In the genomic region with DNA sequence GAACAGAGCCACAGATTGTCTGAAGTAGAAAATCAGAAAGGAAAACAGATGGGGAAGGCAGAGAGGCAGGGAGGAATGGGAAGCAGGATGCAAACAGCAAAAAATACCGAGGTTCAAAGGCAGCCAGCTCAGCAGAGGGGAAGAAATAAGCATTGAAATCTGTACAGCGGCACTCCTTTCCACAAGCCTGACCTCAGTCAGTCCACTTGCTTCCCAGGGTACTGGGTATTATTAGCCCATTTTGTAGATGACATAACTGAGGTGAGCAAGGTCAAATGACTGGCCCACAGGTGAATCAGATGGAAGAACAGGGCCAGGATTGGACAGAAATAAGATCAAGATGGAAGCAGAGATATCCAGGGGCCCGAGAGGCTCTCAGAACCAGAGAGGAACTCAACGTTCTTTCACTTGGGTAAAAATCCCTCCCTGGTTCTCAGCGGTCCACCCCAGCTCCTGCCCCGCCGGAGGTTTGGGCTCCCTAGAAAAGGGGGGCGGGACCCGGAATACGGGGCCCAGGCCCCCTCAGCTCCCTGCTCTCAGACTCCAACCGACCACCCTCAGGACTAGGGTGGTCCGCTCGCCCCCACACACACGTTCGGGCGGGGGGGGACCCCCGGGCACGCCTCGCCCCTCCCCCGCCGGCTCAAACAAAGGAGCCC, we compare ENCODE assay signal across 9 mouse cellular contexts. TPM values are rescaled to one million over a fixed set of nuclear protein-coding genes. Genes with fewer than 3 reads are reported as not detected.
A peak's percentile ranks its signal among the peaks of the same experiment; 100 is the strongest.
DNase-seq lines count a peak whose midpoint lies in the region; ATAC-seq and TF ChIP-seq lines count a peak whose summit lies in the region.
"Had no signal": no experiment of that assay in that cellular context is flagged by ENCODE, and none has a peak within 500 bp of the region (broad histone marks: within the 10 kb centered on the region; RNA-seq: fewer than 3 reads in every experiment).

No protein-coding gene starts in this region.

- no peaks in the 10 kb centered on the region for H3K9me3 ChIP-seq in MEL (replicated peaks; ENCODE audit: insufficient read depth, low read length)
- no peaks in the 10 kb centered on the region for H3K9me3 ChIP-seq in heart, postnatal 0 days (replicated peaks; ENCODE audit: control insufficient read depth, low read length)
- no peaks in the 10 kb centered on the region for H3K9me3 ChIP-seq in midbrain, embryonic 12.5 days

- no peak for ATAC-seq in heart, postnatal 0 days (ENCODE audit: insufficient read depth, low read depth)
- no peak for ATAC-seq in midbrain, embryonic 12.5 days (ENCODE audit: low FRiP score, low read depth)

- TF ChIP-seq CTCF in kidney, adult 2 months (conservative IDR thresholded peaks at IDR 0.05; ENCODE audit: insufficient read depth, insufficient read length, low read depth, low read length): no peak
- TF ChIP-seq CTCF in MEL (IDR thresholded peaks at IDR 0.05 in 2 of 3, conservative IDR thresholded peaks at IDR 0.05 in 1 of 3; ENCODE audit: control insufficient read depth in 1 of 3, insufficient read depth in 1 of 3, low read depth in 2 of 3, low read length in 3 of 3, poor library complexity in 1 of 3, severe bottlenecking in 1 of 3): no peak
- no peak for TF ChIP-seq CTCF in heart, postnatal 0 days (IDR thresholded peaks at IDR 0.05; ENCODE audit: low read depth)

- peak overlapping the region; percentile 71 for H3K9ac ChIP-seq in MEL (ENCODE audit: control insufficient read depth, low read depth, low read length, poor library complexity, severe bottlenecking)
- H3K9ac ChIP-seq in heart, postnatal 0 days (replicated peaks; ENCODE audit: low read depth, low read length): peak overlapping the region; percentile 83
- peak overlapping the region; percentile 83 for H3K9ac ChIP-seq in midbrain, embryonic 12.5 days (replicated peaks)

- H3K4me2 ChIP-seq in heart, postnatal 0 days (ENCODE audit: low read depth, low read length): peak overlapping the region; percentile 95
- H3K4me2 ChIP-seq in midbrain, embryonic 12.5 days (replicated peaks): peak overlapping the region; percentile 74

- TF ChIP-seq RAD21 in MEL (IDR thresholded peaks at IDR 0.05; ENCODE audit: low read depth, low read length): no peak

- no peak overlapping the region for H3K27ac ChIP-seq in kidney, adult 2 months (ENCODE audit: insufficient read depth, low read depth, low read length)
- no peak overlapping the region for H3K27ac ChIP-seq in MEL (ENCODE audit: control insufficient read depth, low read depth, low read length)
- H3K27ac ChIP-seq in heart, postnatal 0 days (ENCODE audit: low read depth): peak overlapping the region; percentile 65
- peak overlapping the region; percentile 84 for H3K27ac ChIP-seq in midbrain, embryonic 12.5 days (replicated peaks)

- no peak for TF ChIP-seq POLR2A in kidney, adult 2 months (IDR thresholded peaks at IDR 0.05; ENCODE audit: low read depth, low read length)
- TF ChIP-seq POLR2A in MEL (IDR thresholded peaks at IDR 0.05; ENCODE audit: control insufficient read depth in 1 of 2, insufficient read depth in 1 of 2, low read depth in 1 of 2, low read length in 2 of 2, poor library complexity in 1 of 2): no peak

- H3K79me2 ChIP-seq in MEL (ENCODE audit: control insufficient read depth, insufficient read depth, low read length, poor library complexity): no peaks in the 10 kb centered on the region; the same call in 1 of the 2 replicates

- no peaks in the 10 kb centered on the region for H3K27me3 ChIP-seq in kidney, adult 2 months (replicated peaks; ENCODE audit: control insufficient read depth, insufficient read depth, low read length)
- H3K27me3 ChIP-seq in MEL (ENCODE audit: control insufficient read depth in 1 of 2, insufficient read depth in 2 of 2, low read length in 2 of 2): no peaks in the 10 kb centered on the region
- peaks cover 7% of the 10 kb centered on the region for H3K27me3 ChIP-seq in heart, postnatal 0 days (ENCODE audit: control insufficient read depth, insufficient read depth, low read length)
- H3K27me3 ChIP-seq in midbrain, embryonic 12.5 days: peaks cover 41% of the 10 kb centered on the region

- no peak for DNase-seq in kidney, adult 2 months
- DNase-seq in kidney, adult 11 months: no peak
- DNase-seq in MEL (ENCODE audit: low read depth, low spot score): peak; percentile 30
- DNase-seq in heart, postnatal 0 days (ENCODE audit: low spot score): no peak
- no peak for DNase-seq in left cerebral cortex, postnatal 10 days (ENCODE audit: extremely low spot score in 1 of 2, low spot score in 2 of 2)
- no peak for DNase-seq in adrenal gland, postnatal 14 days
- DNase-seq in thymus, postnatal 0 days (ENCODE audit: low spot score): no peak

- H3K4me1 ChIP-seq in kidney, adult 2 months (ENCODE audit: control insufficient read depth, insufficient read depth, low read length): no peaks in the 10 kb centered on the region
- peaks cover 4 to 11% of the 10 kb centered on the region in 2 experiments for H3K4me1 ChIP-seq in MEL (ENCODE audit: control insufficient read depth in 1 of 2, insufficient read depth in 2 of 2, low read length in 2 of 2)
- peaks cover 5% of the 10 kb centered on the region for H3K4me1 ChIP-seq in heart, postnatal 0 days (ENCODE audit: control insufficient read depth, insufficient read depth)
- peaks cover 61% of the 10 kb centered on the region for H3K4me1 ChIP-seq in midbrain, embryonic 12.5 days

- H3K4me3 ChIP-seq in kidney, adult 2 months (ENCODE audit: insufficient read depth, low read depth, low read length): peak overlapping the region; percentile 62
- H3K4me3 ChIP-seq in MEL (ENCODE audit: control insufficient read depth in 1 of 2, insufficient read depth in 1 of 2, low read depth in 2 of 2, low read length in 2 of 2): peak overlapping the region; percentile 70 to 94
- peak overlapping the region; percentile 84 for H3K4me3 ChIP-seq in heart, postnatal 0 days (ENCODE audit: low read depth, low read length)
- H3K4me3 ChIP-seq in midbrain, embryonic 12.5 days: peak overlapping the region; percentile 85

- WGBS in kidney, adult 2 months: 4% methylated on average over 21 of the region's 21 CpGs
- 3% methylated on average over 20 of the region's 21 CpGs for WGBS in heart, postnatal 0 days
- WGBS in midbrain, embryonic 12.5 days: under 1% methylated on average over 21 of the region's 21 CpGs

- H3K36me3 ChIP-seq in kidney, adult 2 months (ENCODE audit: control insufficient read depth, insufficient read depth, low read length): no peaks in the 10 kb centered on the region
- H3K36me3 ChIP-seq in MEL (ENCODE audit: control insufficient read depth in 1 of 2, insufficient read depth in 2 of 2, low read length in 2 of 2): peaks cover 0 to 8% of the 10 kb centered on the region in 2 experiments; a peak in 2 of 4 replicates
- H3K36me3 ChIP-seq in heart, postnatal 0 days (replicated peaks; ENCODE audit: control insufficient read depth, insufficient read depth, low read length): peaks cover 10% of the 10 kb centered on the region; the same call in 1 of the 2 replicates
- H3K36me3 ChIP-seq in midbrain, embryonic 12.5 days: peaks cover 18% of the 10 kb centered on the region

- intact Hi-C loops in left cerebral cortex, postnatal 10 days (cut with DNase I): no loop called here

- no peak for TF ChIP-seq EP300 in MEL (IDR thresholded peaks at IDR 0.05; ENCODE audit: low read depth in 1 of 2, low read length in 2 of 2)
- no peak for TF ChIP-seq EP300 in heart, postnatal 0 days (IDR thresholded peaks at IDR 0.05; ENCODE audit: low read depth)

RNA-seq across cellular contexts. Expression of a gene that starts 0.6 kb away (rescaled TPM):
- 8.2 and 10.4 TPM in 2 replicates for polyA plus RNA-seq in kidney, adult 2 months (2012; rRNA removed)
- 1.4 and 1.9 TPM in 2 replicates for total RNA-seq in MEL (2012; rRNA removed)
- 1 to 10 TPM in 1 of 2 experiments, not detected in 1; 4.5 TPM for polyA plus RNA-seq in MEL (2012; ENCODE audit: insufficient read depth in 1 of 2, insufficient read length in 2 of 2, low read depth in 1 of 2, low replicate concordance in 2 of 2, missing spikeins in 1 of 2)
- total RNA-seq in heart, postnatal 0 days (2014; rRNA removed; ENCODE audit: low replicate concordance): 2.7 and 7.2 TPM in 2 replicates
- 2.6 and 3.5 TPM in 2 replicates for polyA plus RNA-seq in heart, postnatal 0 days (2015; fragmentation: Nextera tagmentation; extraction: Ambion mirVana)
- polyA plus RNA-seq in midbrain, embryonic 12.5 days (2016; fragmentation: Nextera tagmentation; extraction: Ambion mirVana): 16.8 and 17.3 TPM in 2 replicates
- 1 to 10 TPM in 1 of 2 experiments, under 1 TPM in 1; 0.34 to 1.1 TPM for total RNA-seq in left cerebral cortex, postnatal 10 days (2021)
- total RNA-seq in adrenal gland, postnatal 14 days (2021): 0.26 and 0.68 TPM in 2 replicates
- polyA plus RNA-seq in thymus, postnatal 0 days (2015; fragmentation: Nextera tagmentation; extraction: Ambion mirVana): 5.3 and 6.0 TPM in 2 replicates

RNA-seq across cellular contexts. Expression of a gene that starts 12.6 kb away (rescaled TPM):
- polyA plus RNA-seq in kidney, adult 2 months (2012; rRNA removed): 95.1 and 111 TPM in 2 replicates
- 15.3 and 16.9 TPM in 2 replicates for total RNA-seq in MEL (2012; rRNA removed)
- polyA plus RNA-seq in MEL (2012; ENCODE audit: insufficient read depth in 1 of 2, insufficient read length in 2 of 2, low read depth in 1 of 2, low replicate concordance in 2 of 2, missing spikeins in 1 of 2): 10 to 100 TPM in 1 of 2 experiments, not detected in 1; 43.2 TPM
- 99.0 and 115 TPM in 2 replicates for total RNA-seq in heart, postnatal 0 days (2014; rRNA removed; ENCODE audit: low replicate concordance)
- 72.3 and 82.2 TPM in 2 replicates for polyA plus RNA-seq in heart, postnatal 0 days (2015; fragmentation: Nextera tagmentation; extraction: Ambion mirVana)
- 35.0 and 37.0 TPM in 2 replicates for polyA plus RNA-seq in midbrain, embryonic 12.5 days (2016; fragmentation: Nextera tagmentation; extraction: Ambion mirVana)
- 10 to 100 TPM; 93.0 to 96.9 TPM for total RNA-seq in left cerebral cortex, postnatal 10 days (2021)
- 66.0 and 79.5 TPM in 2 replicates for total RNA-seq in adrenal gland, postnatal 14 days (2021)
- polyA plus RNA-seq in thymus, postnatal 0 days (2015; fragmentation: Nextera tagmentation; extraction: Ambion mirVana): 17.4 and 18.1 TPM in 2 replicates

RNA-seq across cellular contexts. Expression of a gene that starts 14.4 kb away (rescaled TPM):
- 2.4 and 4.2 TPM in 2 replicates for polyA plus RNA-seq in kidney, adult 2 months (2012; rRNA removed)
- total RNA-seq in MEL (2012; rRNA removed): 0.54 and 0.78 TPM in 2 replicates
- polyA plus RNA-seq in MEL (2012; ENCODE audit: insufficient read depth in 1 of 2, insufficient read length in 2 of 2, low read depth in 1 of 2, low replicate concordance in 2 of 2, missing spikeins in 1 of 2): 1 to 10 TPM in 1 of 2 experiments, not detected in 1; 1.2 TPM
- total RNA-seq in heart, postnatal 0 days (2014; rRNA removed; ENCODE audit: low replicate concordance): not detected in 2 replicates
- polyA plus RNA-seq in heart, postnatal 0 days (2015; fragmentation: Nextera tagmentation; extraction: Ambion mirVana): 0.12 and 0.44 TPM in 2 replicates
- 10.7 and 11.1 TPM in 2 replicates for polyA plus RNA-seq in midbrain, embryonic 12.5 days (2016; fragmentation: Nextera tagmentation; extraction: Ambion mirVana)
- 10 to 100 TPM; 47.7 to 56.7 TPM for total RNA-seq in left cerebral cortex, postnatal 10 days (2021)
- total RNA-seq in adrenal gland, postnatal 14 days (2021): 0.38 and 0.59 TPM in 2 replicates
- polyA plus RNA-seq in thymus, postnatal 0 days (2015; fragmentation: Nextera tagmentation; extraction: Ambion mirVana): 0.82 and 1.0 TPM in 2 replicates

RNA-seq across cellular contexts. Expression of a gene that starts 24.6 kb away (rescaled TPM):
- 0.38 and 0.41 TPM in 2 replicates for polyA plus RNA-seq in kidney, adult 2 months (2012; rRNA removed)
- total RNA-seq in MEL (2012; rRNA removed): not detected in 2 replicates
- polyA plus RNA-seq in MEL (2012; ENCODE audit: insufficient read depth in 1 of 2, insufficient read length in 2 of 2, low read depth in 1 of 2, low replicate concordance in 2 of 2, missing spikeins in 1 of 2): under 1 TPM in 1 of 2 experiments, not detected in 1; 0.06 TPM
- 0.39 TPM in 1 of 2 replicates, not detected in the other for total RNA-seq in heart, postnatal 0 days (2014; rRNA removed; ENCODE audit: low replicate concordance)
- 0.07 TPM in 1 of 2 replicates, not detected in the other for polyA plus RNA-seq in heart, postnatal 0 days (2015; fragmentation: Nextera tagmentation; extraction: Ambion mirVana)
- 0.22 and 0.29 TPM in 2 replicates for polyA plus RNA-seq in midbrain, embryonic 12.5 days (2016; fragmentation: Nextera tagmentation; extraction: Ambion mirVana)
- under 1 TPM; 0.39 to 0.41 TPM for total RNA-seq in left cerebral cortex, postnatal 10 days (2021)
- 0.68 and 0.70 TPM in 2 replicates for total RNA-seq in adrenal gland, postnatal 14 days (2021)
- polyA plus RNA-seq in thymus, postnatal 0 days (2015; fragmentation: Nextera tagmentation; extraction: Ambion mirVana): not detected in 2 replicates

RNA-seq across cellular contexts. Expression of a gene that starts 27.9 kb away (rescaled TPM):
- 1.8 and 2.2 TPM in 2 replicates for polyA plus RNA-seq in kidney, adult 2 months (2012; rRNA removed)
- total RNA-seq in MEL (2012; rRNA removed): 0.08 TPM in 1 of 2 replicates, not detected in the other
- under 1 TPM in 1 of 2 experiments, not detected in 1; 0.29 TPM for polyA plus RNA-seq in MEL (2012; ENCODE audit: insufficient read depth in 1 of 2, insufficient read length in 2 of 2, low read depth in 1 of 2, low replicate concordance in 2 of 2, missing spikeins in 1 of 2)
- total RNA-seq in heart, postnatal 0 days (2014; rRNA removed; ENCODE audit: low replicate concordance): 0.50 TPM in 1 of 2 replicates, not detected in the other
- 0.10 and 0.29 TPM in 2 replicates for polyA plus RNA-seq in heart, postnatal 0 days (2015; fragmentation: Nextera tagmentation; extraction: Ambion mirVana)
- polyA plus RNA-seq in midbrain, embryonic 12.5 days (2016; fragmentation: Nextera tagmentation; extraction: Ambion mirVana): 0.20 and 0.65 TPM in 2 replicates
- not detected for total RNA-seq in left cerebral cortex, postnatal 10 days (2021)
- 0.30 and 0.71 TPM in 2 replicates for total RNA-seq in adrenal gland, postnatal 14 days (2021)
- 0.10 and 0.14 TPM in 2 replicates for polyA plus RNA-seq in thymus, postnatal 0 days (2015; fragmentation: Nextera tagmentation; extraction: Ambion mirVana)
- total RNA-seq: layer of hippocampus, adult 18-20 months had no signal

Comparison
In these comparisons a context has a peak if more than half of its experiments do, and no peak if none do; other contexts are left out.
1. H3K27ac ChIP-seq: peak in heart, postnatal 0 days (single experiment) and midbrain, embryonic 12.5 days (single experiment); none in kidney, adult 2 months (single experiment) and MEL (single experiment).
2. Peak in every context shown above with its lines, with median percentiles within 50 percentile points of each other: H3K4me3 ChIP-seq and H3K9ac ChIP-seq.